Mouse (Mus musculus): ENCODE results near the gene 1700018B08Rik. TPM values are rescaled to one million over a fixed set of nuclear protein-coding genes. Genes with fewer than 3 reads are reported as not detected.

The 1700018B08Rik gene
- polyA plus RNA-seq, 1 experiment: not detected

GRCm38 (mm10) chr8:121584730-121585129 is 40.6 kb upstream of the 1700018B08Rik start:
- no peak for TF ChIP-seq CTCF (IDR thresholded peaks at IDR 0.05; ENCODE audit: control insufficient read depth, insufficient read depth, low read length)
- TF ChIP-seq POLR2A (IDR thresholded peaks at IDR 0.05; ENCODE audit: borderline replicate concordance, control insufficient read depth, low read depth, low read length): no peak

DNA sequence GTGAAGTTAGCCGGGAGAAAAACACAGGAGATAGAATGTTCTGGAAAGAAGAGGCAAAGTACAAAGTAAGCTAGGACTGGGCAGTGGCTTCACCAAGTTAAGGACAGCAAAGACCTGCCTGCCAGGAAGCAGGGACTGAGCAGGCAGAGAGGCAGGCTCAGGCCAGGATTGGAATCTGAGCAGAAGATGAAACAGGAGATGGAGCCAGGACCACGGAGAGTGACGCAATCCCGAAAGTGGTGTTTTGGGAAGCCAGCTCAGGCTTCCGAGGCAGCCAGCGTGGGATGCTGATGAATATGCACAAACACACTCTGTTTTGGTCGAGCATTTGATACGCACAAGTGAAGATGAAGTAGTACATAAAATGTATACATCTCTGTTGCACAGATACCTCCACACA is 39.5 kb upstream of the 1700018B08Rik start:
- no peak overlapping the region for H3K27ac ChIP-seq (ENCODE audit: control insufficient read depth, insufficient read depth, low read depth, low read length, poor library complexity)
- H3K4me3 ChIP-seq (replicated peaks; ENCODE audit: control insufficient read depth, low read depth, low read length): no peak overlapping the region
- WGBS: 57% methylated on average over 8 of the region's 8 CpGs
- no peaks in the 10 kb centered on the region; the same call in 1 of the 2 replicates for H3K4me1 ChIP-seq (ENCODE audit: control insufficient read depth, insufficient read depth, low read length)
- TF ChIP-seq POLR2A (IDR thresholded peaks at IDR 0.05; ENCODE audit: borderline replicate concordance, control insufficient read depth, low read depth, low read length) (no peak), CTCF (IDR thresholded peaks at IDR 0.05; ENCODE audit: control insufficient read depth, insufficient read depth, low read length) (no peak)

More at GRCm38 (mm10) chr8:121584730-121585129, 40.6 kb upstream of the 1700018B08Rik start:
- no peaks in the 10 kb centered on the region; the same call in 1 of the 2 replicates for H3K4me1 ChIP-seq (ENCODE audit: control insufficient read depth, insufficient read depth, low read length)
- H3K4me3 ChIP-seq (replicated peaks; ENCODE audit: control insufficient read depth, low read depth, low read length): peak overlapping the region; percentile 44
- H3K27ac ChIP-seq (ENCODE audit: control insufficient read depth, insufficient read depth, low read depth, low read length, poor library complexity): peak overlapping the region; percentile 92
- WGBS: 27% methylated on average over 13 of the region's 13 CpGs

DNA sequence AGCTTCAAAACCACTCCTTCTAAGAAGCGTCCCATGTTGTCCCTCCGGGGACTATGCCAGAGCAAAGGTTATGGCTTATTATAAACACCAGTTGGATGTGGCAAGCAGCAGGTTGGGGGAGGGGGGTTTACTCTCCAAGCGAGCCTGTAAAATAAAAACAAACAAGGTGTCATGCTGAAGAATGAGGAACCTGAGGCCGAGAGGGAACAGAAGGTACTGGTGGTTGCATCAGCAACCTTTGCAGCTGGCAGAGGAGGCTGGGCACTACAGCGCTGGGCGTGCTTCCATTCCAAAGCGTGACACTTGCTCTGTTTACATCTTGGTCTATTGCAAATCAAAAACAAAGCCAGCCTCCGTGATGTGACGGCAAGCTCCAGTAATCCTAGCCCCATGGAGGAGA is 36.3 kb upstream of the 1700018B08Rik start:
- no peak overlapping the region for H3K4me3 ChIP-seq (replicated peaks; ENCODE audit: control insufficient read depth, low read depth, low read length)
- no peak for TF ChIP-seq CTCF (IDR thresholded peaks at IDR 0.05; ENCODE audit: control insufficient read depth, insufficient read depth, low read length)
- no peak for TF ChIP-seq POLR2A (IDR thresholded peaks at IDR 0.05; ENCODE audit: borderline replicate concordance, control insufficient read depth, low read depth, low read length)
- peak overlapping the region; percentile 93 for H3K27ac ChIP-seq (ENCODE audit: control insufficient read depth, insufficient read depth, low read depth, low read length, poor library complexity)
- 26% methylated on average over 9 of the region's 9 CpGs for WGBS
- peaks cover 3% of the 10 kb centered on the region; the same call in 1 of the 2 replicates for H3K4me1 ChIP-seq (ENCODE audit: control insufficient read depth, insufficient read depth, low read length)

DNA sequence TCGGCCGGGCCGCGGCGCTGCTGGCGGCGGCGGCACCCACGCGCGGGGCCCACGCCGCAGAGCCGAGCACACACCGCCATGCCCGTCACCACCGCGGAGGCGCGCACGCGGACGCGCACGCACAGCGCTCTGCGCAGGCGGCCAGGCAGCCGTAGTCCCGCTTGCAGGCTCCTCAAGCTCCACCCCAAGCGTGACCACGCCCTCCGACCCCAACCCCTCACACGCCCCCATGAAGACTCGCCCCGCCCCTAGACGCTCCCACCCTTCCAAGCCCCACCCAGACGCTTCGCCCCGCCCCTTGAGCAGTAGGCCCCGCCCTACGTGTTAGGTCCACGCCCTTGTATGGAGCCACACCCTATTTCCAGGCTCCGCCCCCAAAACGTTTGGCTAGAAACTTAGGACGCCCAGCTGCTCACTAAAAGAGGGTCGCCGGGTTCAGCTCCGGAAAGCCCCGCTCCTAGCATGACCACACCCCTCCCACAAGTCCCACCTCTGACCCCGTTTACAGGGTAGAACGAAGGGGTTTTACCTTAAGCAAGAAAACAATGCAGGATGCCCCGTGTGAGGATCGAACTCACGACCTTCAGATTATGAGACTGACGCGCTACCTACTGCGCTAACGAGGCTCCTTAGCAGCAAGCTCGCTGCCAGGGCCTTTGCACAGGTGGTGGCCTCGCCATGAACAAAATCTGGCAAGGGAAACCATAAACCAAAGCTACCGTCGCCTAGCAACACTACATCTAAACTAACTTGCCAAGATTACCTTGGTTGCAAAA is 34.7 kb upstream of the 1700018B08Rik start, which contains the start of gene Fbxo31:
TSS of gene Fbxo31 (minus strand) at position 131 of the 776 bp plus-strand sequence.
- WGBS: 2% methylated on average over 62 of the region's 63 CpGs
- H3K27ac ChIP-seq (ENCODE audit: control insufficient read depth, insufficient read depth, low read depth, low read length, poor library complexity): peak within 1 kb of the TSS; percentile 93

DNA sequence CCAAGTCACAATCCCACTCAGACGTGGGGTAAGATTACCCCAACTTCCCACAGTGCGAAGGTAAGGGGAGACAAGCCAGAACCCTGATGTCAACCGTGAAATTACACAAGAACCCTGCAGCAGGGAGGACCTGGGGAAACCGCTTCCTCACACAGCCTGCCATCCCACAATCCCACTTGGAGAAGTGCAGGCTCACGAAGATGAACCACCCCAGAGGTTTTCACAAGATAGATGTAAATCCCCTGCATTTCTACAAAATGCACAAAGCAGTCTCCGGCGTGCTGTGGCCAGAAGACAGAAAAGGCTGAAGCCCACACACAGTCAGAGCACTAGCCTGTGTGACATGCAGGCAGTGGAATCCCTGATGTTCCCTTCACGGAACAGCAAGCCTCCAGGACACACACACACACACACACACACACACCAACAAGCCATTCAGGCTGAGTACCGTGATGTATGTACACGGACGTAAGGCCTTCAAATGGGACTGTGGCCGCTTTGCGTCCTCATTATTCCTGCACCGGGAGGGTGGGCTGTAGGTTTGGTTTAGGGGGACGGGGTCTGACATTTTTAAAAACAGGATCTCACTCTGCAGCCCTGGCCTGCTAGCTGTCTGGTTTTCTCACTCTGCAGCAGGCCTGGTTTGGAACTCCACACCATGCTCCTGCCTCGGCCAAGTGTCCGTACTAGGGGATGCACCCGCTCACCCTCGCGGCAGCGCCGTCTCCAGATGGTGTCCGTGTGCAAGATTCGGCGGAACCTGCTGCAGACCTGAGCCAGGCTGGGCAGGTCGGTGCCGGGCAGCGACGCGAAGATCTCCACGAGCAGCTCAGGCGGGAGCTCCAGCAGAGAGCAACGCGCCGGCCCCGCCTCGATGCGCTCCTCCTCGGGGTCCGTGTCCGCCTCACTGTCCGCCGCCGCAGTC is 33.9 kb upstream of the 1700018B08Rik start:
- WGBS: 1% methylated on average over 44 of the region's 44 CpGs
- TF ChIP-seq POLR2A (IDR thresholded peaks at IDR 0.05; ENCODE audit: borderline replicate concordance, control insufficient read depth, low read depth, low read length) (no peak), CTCF (IDR thresholded peaks at IDR 0.05; ENCODE audit: control insufficient read depth, insufficient read depth, low read length) (no peak)
- Histone ChIP-seq H3K4me3 (replicated peaks; ENCODE audit: control insufficient read depth, low read depth, low read length) (peak overlapping the region; percentile 87), H3K4me1 (ENCODE audit: control insufficient read depth, insufficient read depth, low read length) (peaks cover 5% of the 10 kb centered on the region), H3K27ac (ENCODE audit: control insufficient read depth, insufficient read depth, low read depth, low read length, poor library complexity) (peak overlapping the region; percentile 77)

More for the DNA sequence above, 34.7 kb upstream of the 1700018B08Rik start, which contains the start of gene Fbxo31:
- peaks cover 3% of the 10 kb centered on the region; the same call in 1 of the 2 replicates for H3K4me1 ChIP-seq (ENCODE audit: control insufficient read depth, insufficient read depth, low read length)
- peak within 1 kb of the TSS; percentile 87 for H3K4me3 ChIP-seq (replicated peaks; ENCODE audit: control insufficient read depth, low read depth, low read length)
- TF ChIP-seq CTCF (IDR thresholded peaks at IDR 0.05; ENCODE audit: control insufficient read depth, insufficient read depth, low read length): no peak
- peak; percentile 59; the same call in 1 of the 2 replicates for TF ChIP-seq POLR2A (IDR thresholded peaks at IDR 0.05; ENCODE audit: borderline replicate concordance, control insufficient read depth, low read depth, low read length)

DNA sequence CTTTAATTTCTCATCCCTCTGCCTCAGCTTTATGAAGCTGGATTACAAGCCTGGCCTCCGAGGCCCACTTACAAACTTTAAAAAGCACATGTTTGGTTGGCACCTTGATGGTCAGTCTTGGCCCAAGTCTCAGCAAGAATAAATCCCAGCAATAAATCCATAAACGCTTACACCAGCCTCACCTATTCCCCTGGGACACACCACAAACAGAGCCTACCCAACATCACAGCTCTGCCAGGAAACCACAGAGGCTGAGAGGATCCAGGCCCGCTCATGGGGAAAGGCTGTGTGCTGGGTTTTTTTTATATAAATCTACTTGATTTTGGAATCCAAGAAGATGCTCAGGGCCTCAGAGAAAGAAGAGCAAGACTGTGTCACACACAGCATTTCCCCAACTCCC is 31.5 kb upstream of the 1700018B08Rik start:
- Histone ChIP-seq H3K4me1 (ENCODE audit: control insufficient read depth, insufficient read depth, low read length) (peaks cover 5% of the 10 kb centered on the region), H3K27ac (ENCODE audit: control insufficient read depth, insufficient read depth, low read depth, low read length, poor library complexity) (no peak overlapping the region)

GRCm38 (mm10) chr8:121573275-121573674 is 29.2 kb upstream of the 1700018B08Rik start:
- H3K4me1 ChIP-seq (ENCODE audit: control insufficient read depth, insufficient read depth, low read length): peaks cover 5% of the 10 kb centered on the region
- TF ChIP-seq CTCF (IDR thresholded peaks at IDR 0.05; ENCODE audit: control insufficient read depth, insufficient read depth, low read length): no peak
- 43% methylated on average over 3 of the region's 3 CpGs for WGBS
- H3K4me3 ChIP-seq (replicated peaks; ENCODE audit: control insufficient read depth, low read depth, low read length): no peak overlapping the region
- 0 out of 2 replicates have a peak overlapping the region, but pooled peaks have one; percentile 14 for H3K27ac ChIP-seq (ENCODE audit: control insufficient read depth, insufficient read depth, low read depth, low read length, poor library complexity)

More for the DNA sequence above, 31.5 kb upstream of the 1700018B08Rik start:
- TF ChIP-seq POLR2A (IDR thresholded peaks at IDR 0.05; ENCODE audit: borderline replicate concordance, control insufficient read depth, low read depth, low read length): no peak
- TF ChIP-seq CTCF (IDR thresholded peaks at IDR 0.05; ENCODE audit: control insufficient read depth, insufficient read depth, low read length): no peak
- H3K4me3 ChIP-seq (replicated peaks; ENCODE audit: control insufficient read depth, low read depth, low read length): no peak overlapping the region
- WGBS: 65% methylated on average over 3 of the region's 3 CpGs

- Histone ChIP-seq H3K4me3 (replicated peaks; ENCODE audit: control insufficient read depth, low read depth, low read length) (no peak overlapping the region), H3K4me1 (ENCODE audit: control insufficient read depth, insufficient read depth, low read length) (peaks cover 2% of the 10 kb centered on the region), H3K27ac (ENCODE audit: control insufficient read depth, insufficient read depth, low read depth, low read length, poor library complexity) (no peak overlapping the region)
- WGBS: 88% methylated on average over 7 of the region's 7 CpGs
- TF ChIP-seq CTCF (IDR thresholded peaks at IDR 0.05; ENCODE audit: control insufficient read depth, insufficient read depth, low read length) (no peak), POLR2A (IDR thresholded peaks at IDR 0.05; ENCODE audit: borderline replicate concordance, control insufficient read depth, low read depth, low read length) (no peak)
Observed at GRCm38 (mm10) chr8:121572121-121572520, 28.0 kb upstream of the 1700018B08Rik start.
